Mouse (Mus musculus) MEL (cell line): ENCODE data around the gene Mpp2. TPM values are rescaled to one million over a fixed set of nuclear protein-coding genes. Genes with fewer than 3 reads are reported as not detected.
A peak's percentile ranks its signal among the peaks of the same experiment; 100 is the strongest.

Experiments used
- DNase-seq: peaks from one replicate; pipeline ENCODE4 v3.0.0; 2011; ENCODE audit warnings: low read depth, low spot score
- H3K27ac ChIP-seq: 2 replicates; pipeline ENCODE4 v1.5.1; 2012; ENCODE audit warnings: low read depth, mild to moderate bottlenecking, control low read depth, low read length, moderate library complexity; ENCODE audit not compliant: control insufficient read depth
- H3K27me3 ChIP-seq, 2 experiments: fragments of 150-350 bp in 1 of 2; sonication (generic) in 1 of 2; 2 replicates each; pipeline ENCODE4 v1.6.1; 2012; ENCODE audit warnings: low read length in 2 of 2, mild to moderate bottlenecking in 2 of 2, improper control_type of control experiment in 1 of 2, moderate library complexity in 1 of 2; ENCODE audit not compliant: insufficient read depth in 2 of 2, control insufficient read depth in 1 of 2
- H3K36me3 ChIP-seq, 2 experiments: 2 replicates each; pipeline ENCODE4 v1.6.1; 2012 to 2014; ENCODE audit warnings: low read length in 2 of 2, improper control_type of control experiment in 1 of 2, inconsistent platforms in 1 of 2, mild to moderate bottlenecking in 1 of 2; ENCODE audit not compliant: insufficient read depth in 2 of 2, control insufficient read depth in 1 of 2
- H3K4me1 ChIP-seq, 2 experiments: fragments of 150-350 bp in 1 of 2; sonication (generic) in 1 of 2; 2 replicates each; pipeline ENCODE4 v1.6.1; 2012; ENCODE audit warnings: low read length in 2 of 2, improper control_type of control experiment in 1 of 2, mild to moderate bottlenecking in 1 of 2; ENCODE audit not compliant: insufficient read depth in 2 of 2, control insufficient read depth in 1 of 2
- H3K4me3 ChIP-seq, 2 experiments: fragments of 150-350 bp in 1 of 2; sonication (generic) in 1 of 2; 2 replicates each; pipeline ENCODE4 v1.5.1; 2012; ENCODE audit warnings: low read depth in 2 of 2, low read length in 2 of 2, mild to moderate bottlenecking in 2 of 2, moderate library complexity in 2 of 2, control low read depth in 1 of 2, improper control_type of control experiment in 1 of 2; ENCODE audit not compliant: control insufficient read depth in 1 of 2, insufficient read depth in 1 of 2
- H3K79me2 ChIP-seq: 2 replicates; pipeline ENCODE4 v1.6.1; 2012; ENCODE audit warnings: mild to moderate bottlenecking, low read length, moderate library complexity; ENCODE audit not compliant: control insufficient read depth, poor library complexity, insufficient read depth
- H3K9ac ChIP-seq: 2 replicates; pipeline ENCODE4 v1.6.1; 2012; ENCODE audit warnings: low read depth, mild to moderate bottlenecking, control low read depth, low read length, moderate library complexity; ENCODE audit not compliant: control insufficient read depth, poor library complexity, severe bottlenecking
- H3K9me3 ChIP-seq: fragments of 150-350 bp; sonication (generic); replicated peaks from 2 replicates; pipeline ENCODE4 v1.6.1; 2012; ENCODE audit warnings: mild to moderate bottlenecking, low read length, improper control_type of control experiment, moderate library complexity; ENCODE audit not compliant: insufficient read depth
- BHLHE40 ChIP-seq: IDR thresholded peaks from 2 replicates; pipeline ENCODE4 v1.6.1; 2012; ENCODE audit warnings: low read depth, mild to moderate bottlenecking, inconsistent platforms, low read length, improper control_type of control experiment, borderline replicate concordance
- CHD1 ChIP-seq: IDR thresholded peaks from 2 replicates; pipeline ENCODE4 v1.6.1; 2012; ENCODE audit warnings: low read depth, mild to moderate bottlenecking, inconsistent platforms, low read length, improper control_type of control experiment
- CHD2 ChIP-seq: IDR thresholded peaks from 2 replicates; pipeline ENCODE4 v1.6.1; 2011; ENCODE audit warnings: low read length, improper control_type of control experiment
- CTCF ChIP-seq, 3 experiments: IDR thresholded peaks in 2 of 3; conservative IDR thresholded peaks in 1 of 3; 2 replicates each; pipeline ENCODE4 v1.5.1; 2011 to 2012; ENCODE audit warnings: low read length in 3 of 3, low read depth in 2 of 3, mild to moderate bottlenecking in 2 of 3, improper control_type of control experiment in 1 of 3, inconsistent platforms in 1 of 3, mixed read lengths in 1 of 3, moderate library complexity in 1 of 3; ENCODE audit not compliant: control insufficient read depth in 1 of 3, insufficient read depth in 1 of 3, poor library complexity in 1 of 3, severe bottlenecking in 1 of 3
- ELF1 ChIP-seq: IDR thresholded peaks from 2 replicates; pipeline ENCODE4 v1.6.1; 2014; ENCODE audit warnings: low read depth, mild to moderate bottlenecking, inconsistent platforms, low read length, improper control_type of control experiment, moderate library complexity
- EP300 ChIP-seq, 2 experiments: IDR thresholded peaks; 2 replicates each; pipeline ENCODE4 v1.6.1; 2011; ENCODE audit warnings: improper control_type of control experiment in 2 of 2, low read length in 2 of 2, low read depth in 1 of 2, mild to moderate bottlenecking in 1 of 2
- GABPA ChIP-seq: IDR thresholded peaks from 2 replicates; pipeline ENCODE4 v1.6.1; 2012; ENCODE audit warnings: low read depth, mild to moderate bottlenecking, inconsistent platforms, low read length, improper control_type of control experiment, moderate library complexity
- GATA1 ChIP-seq: IDR thresholded peaks from 2 replicates; pipeline ENCODE4 v1.6.1; 2011; ENCODE audit warnings: low read depth, low read length, improper control_type of control experiment
- KAT2A ChIP-seq: conservative IDR thresholded peaks from 2 replicates; pipeline ENCODE4 v1.6.1; 2012; ENCODE audit warnings: low read depth, low read length, improper control_type of control experiment, inconsistent platforms
- MAX ChIP-seq: IDR thresholded peaks from 2 replicates; pipeline ENCODE4 v1.6.1; 2011; ENCODE audit warnings: low read length, improper control_type of control experiment
- MAZ ChIP-seq: IDR thresholded peaks from 2 replicates; pipeline ENCODE4 v1.6.1; 2012; ENCODE audit warnings: low read depth, mild to moderate bottlenecking, inconsistent platforms, low read length, improper control_type of control experiment
- MXI1 ChIP-seq: IDR thresholded peaks from 2 replicates; pipeline ENCODE4 v1.6.1; 2011; ENCODE audit warnings: mild to moderate bottlenecking, low read depth, low read length, improper control_type of control experiment
- MYB ChIP-seq: IDR thresholded peaks from 2 replicates; pipeline ENCODE4 v1.6.1; 2011; ENCODE audit warnings: mild to moderate bottlenecking, low read depth, low read length, improper control_type of control experiment
- POLR2A ChIP-seq, 2 experiments: IDR thresholded peaks; 2 replicates each; pipeline ENCODE4 v1.6.1; 2011 to 2012; ENCODE audit warnings: low read length in 2 of 2, mild to moderate bottlenecking in 2 of 2, control low read depth in 1 of 2, improper control_type of control experiment in 1 of 2, low read depth in 1 of 2, moderate library complexity in 1 of 2; ENCODE audit not compliant: control insufficient read depth in 1 of 2, insufficient read depth in 1 of 2, poor library complexity in 1 of 2
- POLR2AphosphoS2 ChIP-seq: IDR thresholded peaks from 2 replicates; pipeline ENCODE4 v1.6.1; 2011; ENCODE audit warnings: low read length, improper control_type of control experiment
- SIN3A ChIP-seq: IDR thresholded peaks from 2 replicates; pipeline ENCODE4 v1.6.1; 2012; ENCODE audit warnings: low read length, improper control_type of control experiment, inconsistent platforms
- TAL1 ChIP-seq: IDR thresholded peaks from 2 replicates; pipeline ENCODE4 v1.6.1; 2012; ENCODE audit warnings: mild to moderate bottlenecking, inconsistent platforms, low read length, moderate library complexity, mixed read lengths
- TBP ChIP-seq: IDR thresholded peaks from 2 replicates; pipeline ENCODE4 v1.8.0; 2011; ENCODE audit warnings: low read depth, low read length, improper control_type of control experiment
- UBTF ChIP-seq: IDR thresholded peaks from 2 replicates; pipeline ENCODE4 v1.6.1; 2012; ENCODE audit warnings: low read depth, mild to moderate bottlenecking, inconsistent platforms, low read length, improper control_type of control experiment, moderate library complexity, borderline replicate concordance; ENCODE audit not compliant: insufficient read depth
- USF1 ChIP-seq: IDR thresholded peaks from 2 replicates; pipeline ENCODE4 v1.6.1; 2014; ENCODE audit warnings: low read depth, mild to moderate bottlenecking, inconsistent platforms, low read length, improper control_type of control experiment, moderate library complexity
- ZC3H11A ChIP-seq: IDR thresholded peaks from 2 replicates; pipeline ENCODE4 v1.6.1; 2012; ENCODE audit warnings: low read depth, mild to moderate bottlenecking, inconsistent platforms, low read length, improper control_type of control experiment
- polyA plus RNA-seq, 2 experiments: library from polyadenylated mRNA; stranded (reverse) in 1 of 2; unstranded in 1 of 2; fragments of >175 nt in 1 of 2; fragments of >200 nt in 1 of 2; gene quantifications; 2 replicates each; pipeline versions ENCODE4 v1.2.1 to v1.2.4; 2012; ENCODE audit warnings: low replicate concordance in 2 of 2, low read depth in 1 of 2; ENCODE audit not compliant: insufficient read length in 2 of 2, insufficient read depth in 1 of 2, missing spikeins in 1 of 2
- total RNA-seq: library from RNA; depleted of rRNA; stranded (reverse); fragments of 300-350 nt; gene quantifications from 2 replicates; pipeline ENCODE4 v1.2.3, GENCODE M21; 2012

Gene Mpp2
- total and polyA plus RNA-seq, 3 experiments, result 2.9 to 16.3 TPM; not detected in 1

- TF ChIP-seq USF1, result peak; percentile 55
- TF ChIP-seq CHD2, result no peak
- no peak for TF ChIP-seq TBP
- TF ChIP-seq TAL1, result no peak
- no peak for TF ChIP-seq CTCF (IDR thresholded peaks at IDR 0.05 in 2 of 3, conservative IDR thresholded peaks at IDR 0.05 in 1 of 3; ENCODE audit: control insufficient read depth in 1 of 3, insufficient read depth in 1 of 3, low read depth in 2 of 3, low read length in 3 of 3, poor library complexity in 1 of 3, severe bottlenecking in 1 of 3)
- peak; percentile 42; the same call in 1 of the 2 replicates for TF ChIP-seq ELF1
- TF ChIP-seq UBTF, result no peak
- TF ChIP-seq EP300 (IDR thresholded peaks at IDR 0.05; ENCODE audit: low read depth in 1 of 2, low read length in 2 of 2), result no peak
- no peak for TF ChIP-seq GABPA
- no peak for TF ChIP-seq SIN3A
- no peak for TF ChIP-seq MYB
- no peak for TF ChIP-seq POLR2AphosphoS2
- no peak for TF ChIP-seq CHD1
- no peak for TF ChIP-seq MXI1
- TF ChIP-seq, all 39 proteins: peak for 5
Measured at GRCm38 (mm10) chr11:102096446-102096845, 8.1 kb upstream of the Mpp2 start (continued).

GRCm38 (mm10) chr11:102095676-102096075 is 7.4 kb upstream of the Mpp2 start:
- Histone ChIP-seq H3K9me3 (no peaks in the 10 kb centered on the region), H3K27me3 (no peaks in the 10 kb centered on the region), H3K9ac (no peak overlapping the region), H3K4me1 (peaks cover 4 to 25% of the 10 kb centered on the region in 2 experiments; a peak in 2 of 4 replicates), H3K36me3 (peaks cover 0 to 9% of the 10 kb centered on the region in 2 experiments; a peak in 2 of 4 replicates), H3K4me3 (no peak overlapping the region), H3K27ac (no peak overlapping the region), H3K79me2 (no peaks in the 10 kb centered on the region)
- TF ChIP-seq CHD1, result no peak
- TF ChIP-seq KAT2A, result no peak
- TF ChIP-seq POLR2A (IDR thresholded peaks at IDR 0.05; ENCODE audit: control insufficient read depth in 1 of 2, insufficient read depth in 1 of 2, low read depth in 1 of 2, low read length in 2 of 2, poor library complexity in 1 of 2), result no peak
- no peak for TF ChIP-seq MAX
- TF ChIP-seq BHLHE40, result no peak
- no peak for TF ChIP-seq MAZ
- no peak for TF ChIP-seq ZC3H11A
- TF ChIP-seq CHD2, result no peak
- no peak for TF ChIP-seq GATA1
- DNase-seq, result no peak
